Mouse (Mus musculus) forebrain, postnatal 0 days (tissue): ENCODE measurements at regions not wholly inside any gene's neighbourhood (a gene's known extent, or its start where the extent isn't known, plus 50 kb on each side); places are given as distances from the start of the nearest gene placed in this dataset.

Source experiments
- ATAC-seq: fragments of 200-750 bp; cut with Nextera tagmentation; 2 replicates; pipeline ENCODE4 v1.8.0; 2017; ENCODE audit warnings: mild to moderate bottlenecking, moderate library complexity
- DNase-seq: peaks from one replicate; pipeline ENCODE4 v3.0.0-alpha.2; 2015
- H3K27ac ChIP-seq: fragments of 300-500 bp; sonication (generic); 2 replicates; pipeline ENCODE4 v1.5.1; 2014; ENCODE audit warnings: low read depth, mild to moderate bottlenecking, antibody characterized with exemption, low read length, moderate library complexity, mixed read lengths
- H3K27me3 ChIP-seq: fragments of 300-500 bp; sonication (generic); 2 replicates; pipeline ENCODE4 v1.6.1; 2014; ENCODE audit warnings: mild to moderate bottlenecking, low read length, mixed read lengths; ENCODE audit not compliant: insufficient read depth
- H3K36me3 ChIP-seq: fragments of 300-500 bp; sonication (generic); 2 replicates; pipeline ENCODE4 v1.6.1; 2014; ENCODE audit warnings: mild to moderate bottlenecking, moderate library complexity; ENCODE audit not compliant: insufficient read depth
- H3K4me1 ChIP-seq: fragments of 300-500 bp; sonication (generic); 2 replicates; pipeline ENCODE4 v1.6.1; 2014; ENCODE audit warnings: antibody characterized with exemption; ENCODE audit not compliant: insufficient read depth
- H3K4me2 ChIP-seq: fragments of 300-500 bp; sonication (generic); 2 replicates; pipeline ENCODE4 v1.6.1; 2014; ENCODE audit warnings: low read depth, mild to moderate bottlenecking, moderate library complexity
- H3K4me3 ChIP-seq: fragments of 300-500 bp; sonication (generic); 2 replicates; pipeline ENCODE4 v1.5.1; 2014; ENCODE audit warnings: low read depth, low read length, mixed read lengths
- H3K9ac ChIP-seq: fragments of 300-500 bp; sonication (generic); 2 replicates; pipeline ENCODE4 v1.6.1; 2014; ENCODE audit warnings: mild to moderate bottlenecking
- H3K9me3 ChIP-seq: fragments of 300-500 bp; sonication (generic); 2 replicates; pipeline ENCODE4 v1.6.1; 2016; ENCODE audit warnings: low read length
- CTCF ChIP-seq: sonication (generic); IDR thresholded peaks from 2 replicates; pipeline ENCODE4 v1.5.1; 2016; ENCODE audit warnings: antibody characterized with exemption, control low read depth, low read depth
- WGBS: fragments of 180-500 bp; shearing (Covaris S2); extraction: QIAGEN DNeasy Blood & Tissue Kit; methylation state at CpG from one replicate; pipeline ENCODE4 v1.1.7; 2014; 5-methylcytosine and 5-hydroxymethylcytosine counted together

DNA sequence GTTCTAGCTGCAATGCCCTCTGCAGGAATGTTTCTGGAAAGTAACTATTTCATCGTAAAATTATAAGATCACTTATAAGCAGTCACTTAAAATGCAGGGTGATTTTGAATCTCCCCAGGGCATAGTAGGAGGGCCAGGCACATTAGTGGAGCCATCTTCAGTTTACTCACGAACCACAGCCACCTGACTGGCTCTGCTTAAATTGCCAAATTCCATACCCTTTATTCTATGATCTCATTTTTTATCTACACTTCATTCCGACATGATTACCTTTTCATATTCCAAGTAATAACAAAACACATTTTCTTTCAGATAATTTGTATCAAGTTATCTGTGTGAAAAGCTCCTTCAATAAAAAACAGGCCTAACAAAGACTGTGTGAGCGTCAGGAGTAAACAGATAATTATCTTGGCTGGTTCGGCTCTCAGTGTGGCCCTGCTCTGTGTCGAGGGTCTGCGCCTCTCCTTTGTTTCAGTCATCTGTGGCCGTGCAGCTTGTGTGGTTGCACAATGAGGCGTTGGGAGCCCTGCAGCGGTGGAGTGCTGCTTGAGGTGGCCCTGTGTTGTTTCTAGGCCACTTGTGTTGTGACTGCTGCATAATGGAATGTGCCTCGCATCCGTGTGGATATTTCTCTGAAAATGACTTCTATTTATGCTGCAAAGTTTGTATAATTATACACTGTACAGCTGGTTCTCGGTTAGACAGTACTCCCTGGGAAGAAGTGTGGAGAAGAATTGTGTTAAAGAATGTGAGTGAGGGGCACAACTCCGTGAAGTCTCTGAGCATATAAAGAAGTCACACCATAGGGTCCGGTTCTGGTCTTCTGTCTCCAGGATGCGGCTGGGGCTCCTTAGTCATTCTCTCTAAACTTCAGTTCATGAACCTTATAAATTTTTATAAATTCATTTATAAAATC lies 212.1 kb downstream of the Cdh26 start:
- no peak for DNase-seq
- peaks cover 6% of the 10 kb centered on the region; the same call in 1 of the 2 replicates for H3K27me3 ChIP-seq
- no peak overlapping the region for H3K9ac ChIP-seq
- no peak for TF ChIP-seq CTCF
- no peaks in the 10 kb centered on the region for H3K9me3 ChIP-seq
- ATAC-seq, result no peak
- 17% methylated on average over 16 of the region's 16 CpGs for WGBS
- H3K27ac ChIP-seq, result no peak overlapping the region
- H3K4me3 ChIP-seq, result no peak overlapping the region
- H3K4me1 ChIP-seq, result no peaks in the 10 kb centered on the region
- no peaks in the 10 kb centered on the region for H3K36me3 ChIP-seq
- no peak overlapping the region for H3K4me2 ChIP-seq

DNA sequence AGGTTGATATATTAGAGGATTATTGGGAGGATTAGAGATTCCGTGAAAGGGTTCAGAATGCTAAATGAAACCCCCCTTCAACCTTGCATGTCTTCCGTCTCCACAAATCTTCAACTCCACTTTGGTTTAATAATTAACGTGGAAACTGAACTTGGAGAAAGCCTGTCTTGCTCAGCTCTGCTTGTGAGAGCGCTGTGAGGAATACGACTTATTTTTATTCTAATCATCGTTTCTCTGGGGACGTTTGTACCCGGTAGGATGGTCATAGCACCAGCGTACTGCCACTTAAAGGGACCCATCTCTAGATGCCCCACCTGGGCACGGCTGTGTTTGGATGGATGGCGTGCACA lies 212.7 kb downstream of the Cdh26 start:
- TF ChIP-seq CTCF, result no peak
- WGBS, result 64% methylated on average over 11 of the region's 11 CpGs

DNA sequence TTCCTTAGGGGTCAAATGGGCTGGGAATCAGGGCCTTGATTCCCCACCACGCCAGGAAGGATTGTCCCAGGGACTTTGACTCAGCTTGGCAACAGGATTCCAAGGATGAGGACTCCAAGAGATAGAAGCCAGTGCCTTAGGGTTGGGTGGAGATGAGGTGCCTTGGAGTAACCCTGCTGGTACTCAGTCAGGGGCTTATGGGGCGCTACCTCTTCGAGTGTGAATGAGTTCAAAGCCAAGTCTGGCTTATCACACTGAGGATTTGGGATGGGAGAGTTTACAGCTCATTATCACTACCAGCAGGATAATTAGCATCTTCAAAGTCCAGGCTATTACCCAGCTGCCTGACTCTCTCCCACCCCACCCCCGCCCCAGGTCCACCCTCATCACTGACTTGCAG lies 213.5 kb downstream of the Cdh26 start:
- Histone ChIP-seq H3K9ac (no peak overlapping the region), H3K4me2 (no peak overlapping the region), H3K4me1 (no peaks in the 10 kb centered on the region), H3K4me3 (no peak overlapping the region), H3K36me3 (no peaks in the 10 kb centered on the region), H3K9me3 (no peaks in the 10 kb centered on the region), H3K27me3 (peaks cover 6% of the 10 kb centered on the region; the same call in 1 of the 2 replicates), H3K27ac (no peak overlapping the region)
- no peak for TF ChIP-seq CTCF
- ATAC-seq (no peak), DNase-seq (no peak)
- WGBS, result 69% methylated on average over 4 of the region's 4 CpGs

More for the DNA sequence above, 212.7 kb downstream of the Cdh26 start:
- no peaks in the 10 kb centered on the region for H3K9me3 ChIP-seq
- H3K27ac ChIP-seq, result no peak overlapping the region
- DNase-seq (no peak), ATAC-seq (no peak)
- H3K4me3 ChIP-seq, result no peak overlapping the region
- H3K36me3 ChIP-seq, result no peaks in the 10 kb centered on the region
- H3K9ac ChIP-seq, result no peak overlapping the region
- H3K4me2 ChIP-seq, result no peak overlapping the region
- H3K27me3 ChIP-seq, result peaks cover 6% of the 10 kb centered on the region; the same call in 1 of the 2 replicates
- no peaks in the 10 kb centered on the region for H3K4me1 ChIP-seq

DNA sequence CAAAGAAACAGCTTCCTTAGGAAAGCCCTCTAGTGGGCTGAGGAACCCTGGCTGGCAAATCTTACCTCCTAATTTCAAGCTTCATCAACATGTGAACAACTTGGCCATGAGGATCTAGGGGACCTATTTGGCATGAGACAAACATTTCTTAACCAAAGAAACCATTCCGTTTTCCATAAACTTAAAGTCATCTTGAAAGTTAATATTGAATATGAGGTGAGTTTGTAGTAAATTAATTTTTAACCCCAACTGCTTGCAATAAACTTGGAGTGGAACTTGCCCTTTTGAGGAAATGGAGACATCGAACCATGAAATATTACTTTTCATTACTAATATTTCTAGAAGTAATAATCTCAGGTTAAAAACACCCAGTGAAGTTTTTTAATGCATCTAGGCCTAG lies 229.7 kb downstream of the Cdh26 start:
- 96% methylated on average over 2 of the region's 2 CpGs for WGBS
- TF ChIP-seq CTCF, result no peak
- no peak for ATAC-seq

DNA sequence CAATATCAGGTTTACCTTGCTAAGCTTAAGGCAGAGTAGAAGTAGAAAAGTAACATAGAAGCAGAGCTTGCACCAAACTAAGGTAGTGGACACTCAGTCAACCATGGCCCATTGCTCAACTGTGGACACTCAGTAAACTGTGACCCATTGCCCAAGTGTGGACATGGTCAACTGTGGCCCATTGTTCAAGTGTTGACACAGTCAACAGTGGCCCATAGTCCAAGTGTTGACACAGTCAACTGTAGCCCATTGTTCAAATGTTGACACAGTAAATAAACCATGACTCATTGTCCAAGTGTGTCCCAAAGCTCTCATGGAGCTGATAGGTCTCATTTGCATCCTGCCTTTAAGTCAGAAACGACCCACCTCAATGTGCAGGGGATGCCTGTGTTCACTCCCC lies 232.1 kb downstream of the Cdh26 start:
- DNase-seq, result no peak
- H3K4me2 ChIP-seq, result no peak overlapping the region
- H3K36me3 ChIP-seq, result no peaks in the 10 kb centered on the region
- no peaks in the 10 kb centered on the region for H3K9me3 ChIP-seq
- no peak overlapping the region for H3K27ac ChIP-seq
- H3K9ac ChIP-seq, result no peak overlapping the region
- TF ChIP-seq CTCF, result no peak
- 74% methylated on average over 1 of the region's 1 CpGs for WGBS
- ATAC-seq, result no peak
- H3K4me1 ChIP-seq, result no peaks in the 10 kb centered on the region
- no peaks in the 10 kb centered on the region for H3K27me3 ChIP-seq
- no peak overlapping the region for H3K4me3 ChIP-seq

More for the DNA sequence above, 229.7 kb downstream of the Cdh26 start:
- no peak overlapping the region for H3K9ac ChIP-seq
- H3K36me3 ChIP-seq, result no peaks in the 10 kb centered on the region
- no peak overlapping the region for H3K4me3 ChIP-seq
- no peak overlapping the region for H3K4me2 ChIP-seq
- no peaks in the 10 kb centered on the region for H3K9me3 ChIP-seq
- H3K4me1 ChIP-seq, result no peaks in the 10 kb centered on the region
- H3K27me3 ChIP-seq, result no peaks in the 10 kb centered on the region
- no peak for DNase-seq
- no peak overlapping the region for H3K27ac ChIP-seq

DNA sequence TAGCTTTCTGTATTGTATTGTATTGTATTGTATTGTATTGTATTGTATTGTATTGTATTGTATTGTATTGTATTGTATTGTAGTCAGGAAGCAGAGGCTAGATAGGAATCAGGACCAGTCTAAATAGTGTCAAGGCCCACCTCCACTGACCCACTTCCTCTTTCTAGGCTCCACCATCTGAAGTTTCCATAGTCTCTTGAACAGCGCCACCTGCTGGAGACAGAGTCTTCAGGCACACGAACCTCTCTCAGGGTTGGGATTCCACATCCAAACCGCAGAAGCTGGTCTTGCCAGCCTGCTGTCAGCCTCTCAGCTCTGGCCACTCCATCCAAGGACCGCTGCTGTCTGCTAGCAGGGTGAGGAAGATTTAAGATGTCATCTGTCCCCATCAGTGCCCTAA lies 234.6 kb downstream of the Cdh26 start:
- ATAC-seq (peak; percentile 54; the same call in 1 of the 2 replicates), DNase-seq (peak; percentile 75)
- WGBS, result 16% methylated on average over 4 of the region's 4 CpGs
- Histone ChIP-seq H3K4me3 (no peak overlapping the region), H3K9ac (no peak overlapping the region), H3K9me3 (no peaks in the 10 kb centered on the region), H3K4me2 (no peak overlapping the region), H3K36me3 (no peaks in the 10 kb centered on the region), H3K27ac (no peak overlapping the region), H3K4me1 (no peaks in the 10 kb centered on the region), H3K27me3 (no peaks in the 10 kb centered on the region)
- peak; percentile 81 for TF ChIP-seq CTCF

DNA sequence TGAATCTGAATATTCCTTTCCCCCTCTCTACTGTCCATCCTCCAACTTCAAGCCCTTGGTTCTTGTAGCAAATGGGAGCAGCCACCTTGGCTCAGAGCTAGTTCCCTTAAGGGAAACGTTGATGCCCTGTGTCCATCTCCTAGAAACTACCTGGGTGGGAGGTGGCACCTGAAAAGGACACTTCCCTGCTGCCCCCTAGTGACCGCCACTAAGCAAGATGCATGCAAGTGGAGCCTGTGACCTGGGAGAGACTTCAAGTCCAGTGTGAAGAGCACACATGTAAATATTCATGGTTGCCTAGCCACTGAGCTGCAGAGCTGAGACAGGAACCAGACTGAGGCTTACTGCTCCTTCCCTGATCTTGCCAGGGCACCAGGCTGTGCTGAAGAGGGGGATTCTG lies 238.1 kb downstream of the Cdh26 start:
- H3K4me3 ChIP-seq, result no peak overlapping the region
- DNase-seq (no peak), ATAC-seq (no peak)
- H3K27me3 ChIP-seq, result no peaks in the 10 kb centered on the region
- 19% methylated on average over 2 of the region's 2 CpGs for whole genome bisulfite sequencing
- H3K27ac ChIP-seq, result no peak overlapping the region
- no peak overlapping the region for H3K9ac ChIP-seq
- H3K4me2 ChIP-seq, result no peak overlapping the region
- TF ChIP-seq CTCF, result no peak
- no peaks in the 10 kb centered on the region for H3K4me1 ChIP-seq
- no peaks in the 10 kb centered on the region for H3K36me3 ChIP-seq
- no peaks in the 10 kb centered on the region for H3K9me3 ChIP-seq
